Mouse (Mus musculus): Measurements from ENCODE around the gene Arl4a. TPM values are rescaled to one million over a fixed set of nuclear protein-coding genes. Genes with fewer than 3 reads are reported as not detected.

The Arl4a gene
- total RNA-seq (2014; rRNA removed) (108 and 111 TPM in 2 replicates), polyA plus RNA-seq (2015; fragmentation: Nextera tagmentation; extraction: Ambion mirVana) (125 and 128 TPM in 2 replicates)

- Histone ChIP-seq H3K27ac (ENCODE audit: low read depth, low read length) (peak within 1 kb of the TSS; percentile 96), H3K36me3 (ENCODE audit: insufficient read depth) (no peaks in the 10 kb centered on the region), H3K27me3 (ENCODE audit: insufficient read depth, low read length) (no peaks in the 10 kb centered on the region), H3K9ac (peak within 1 kb of the TSS; percentile 98), H3K4me3 (ENCODE audit: low read depth, low read length) (peak within 1 kb of the TSS; percentile 99), H3K4me1 (ENCODE audit: insufficient read depth) (peaks cover 14% of the 10 kb centered on the region; the same call in 1 of the 2 replicates), H3K9me3 (ENCODE audit: low read length) (no peaks in the 10 kb centered on the region), H3K4me2 (ENCODE audit: low read depth) (peak within 1 kb of the TSS; percentile 76)
- TF ChIP-seq CTCF (IDR thresholded peaks at IDR 0.05; ENCODE audit: low read depth), result no peak
- WGBS, result 2% methylated on average over 68 of the region's 68 CpGs
- DNase-seq (peak; percentile 92), ATAC-seq (peak; percentile 91)
Measured at GRCm38 (mm10) chr12:40037876-40038463, at the start of gene Arl4a. Arl4a (minus strand) TSS chr12:40038025.

GRCm38 (mm10) chr12:40085731-40086322 lies 48.0 kb upstream of the Arl4a start:
- DNase-seq (peak; percentile 34), ATAC-seq (peak; percentile 55; the same call in 1 of the 2 replicates)
- no peaks in the 10 kb centered on the region for H3K36me3 ChIP-seq (ENCODE audit: insufficient read depth)
- no peak for TF ChIP-seq CTCF (IDR thresholded peaks at IDR 0.05; ENCODE audit: low read depth)
- 38% methylated on average over 5 of the region's 5 CpGs for WGBS
- no peaks in the 10 kb centered on the region for H3K9me3 ChIP-seq (ENCODE audit: low read length)
- no peaks in the 10 kb centered on the region for H3K27me3 ChIP-seq (ENCODE audit: insufficient read depth, low read length)
- H3K4me2 ChIP-seq (ENCODE audit: low read depth), result no peak overlapping the region
- H3K4me1 ChIP-seq (ENCODE audit: insufficient read depth), result no peaks in the 10 kb centered on the region
- no peak overlapping the region for H3K9ac ChIP-seq
- no peak overlapping the region for H3K27ac ChIP-seq (ENCODE audit: low read depth, low read length)
- no peak overlapping the region for H3K4me3 ChIP-seq (ENCODE audit: low read depth, low read length)

- H3K4me2 ChIP-seq (ENCODE audit: low read depth), result no peak overlapping the region
- peak; percentile 69 for TF ChIP-seq CTCF (IDR thresholded peaks at IDR 0.05; ENCODE audit: low read depth)
- ATAC-seq (0 out of 2 replicates have a peak, but pooled peaks have one; percentile 36), DNase-seq (peak; percentile 43)
- no peaks in the 10 kb centered on the region for H3K36me3 ChIP-seq (ENCODE audit: insufficient read depth)
- no peak overlapping the region for H3K27ac ChIP-seq (ENCODE audit: low read depth, low read length)
- no peaks in the 10 kb centered on the region for H3K27me3 ChIP-seq (ENCODE audit: insufficient read depth, low read length)
- 44% methylated on average over 6 of the region's 6 CpGs for WGBS
- no peaks in the 10 kb centered on the region for H3K9me3 ChIP-seq (ENCODE audit: low read length)
- no peak overlapping the region for H3K4me3 ChIP-seq (ENCODE audit: low read depth, low read length)
- no peaks in the 10 kb centered on the region for H3K4me1 ChIP-seq (ENCODE audit: insufficient read depth)
- no peak overlapping the region for H3K9ac ChIP-seq
Measured at GRCm38 (mm10) chr12:40082453-40083238, 44.8 kb upstream of the Arl4a start.

- no peak for DNase-seq
- Histone ChIP-seq H3K27me3 (ENCODE audit: insufficient read depth, low read length) (no peaks in the 10 kb centered on the region), H3K27ac (ENCODE audit: low read depth, low read length) (no peak overlapping the region), H3K36me3 (ENCODE audit: insufficient read depth) (no peaks in the 10 kb centered on the region), H3K9me3 (ENCODE audit: low read length) (no peaks in the 10 kb centered on the region), H3K4me3 (ENCODE audit: low read depth, low read length) (no peak overlapping the region), H3K4me1 (ENCODE audit: insufficient read depth) (no peaks in the 10 kb centered on the region), H3K4me2 (ENCODE audit: low read depth) (no peak overlapping the region), H3K9ac (no peak overlapping the region)
- WGBS, result 78% methylated on average over 5 of the region's 5 CpGs
- TF ChIP-seq CTCF (IDR thresholded peaks at IDR 0.05; ENCODE audit: low read depth), result no peak
- no peak for ATAC-seq
Measured at GRCm38 (mm10) chr12:40082048-40082447, 44.2 kb upstream of the Arl4a start.

- Histone ChIP-seq H3K4me1 (ENCODE audit: insufficient read depth) (no peaks in the 10 kb centered on the region), H3K4me3 (ENCODE audit: low read depth, low read length) (no peak overlapping the region), H3K36me3 (ENCODE audit: insufficient read depth) (no peaks in the 10 kb centered on the region), H3K9ac (no peak overlapping the region), H3K4me2 (ENCODE audit: low read depth) (no peak overlapping the region), H3K27me3 (ENCODE audit: insufficient read depth, low read length) (no peaks in the 10 kb centered on the region), H3K9me3 (ENCODE audit: low read length) (no peaks in the 10 kb centered on the region), H3K27ac (ENCODE audit: low read depth, low read length) (no peak overlapping the region)
- peak; percentile 51 for TF ChIP-seq CTCF (IDR thresholded peaks at IDR 0.05; ENCODE audit: low read depth)
- ATAC-seq (peak; percentile 14; the same call in 1 of the 2 replicates), DNase-seq (peak; percentile 29)
- 57% methylated on average over 5 of the region's 5 CpGs for WGBS
Measured at GRCm38 (mm10) chr12:40073660-40074059, 35.8 kb upstream of the Arl4a start.

- no peaks in the 10 kb centered on the region for H3K27me3 ChIP-seq (ENCODE audit: insufficient read depth, low read length)
- DNase-seq (no peak), ATAC-seq (no peak)
- no peaks in the 10 kb centered on the region for H3K9me3 ChIP-seq (ENCODE audit: low read length)
- H3K4me2 ChIP-seq (ENCODE audit: low read depth), result no peak overlapping the region
- 64% methylated on average over 1 of the region's 1 CpGs for WGBS
- no peak for TF ChIP-seq CTCF (IDR thresholded peaks at IDR 0.05; ENCODE audit: low read depth)
- H3K36me3 ChIP-seq (ENCODE audit: insufficient read depth), result no peaks in the 10 kb centered on the region
- no peaks in the 10 kb centered on the region for H3K4me1 ChIP-seq (ENCODE audit: insufficient read depth)
- no peak overlapping the region for H3K27ac ChIP-seq (ENCODE audit: low read depth, low read length)
- no peak overlapping the region for H3K9ac ChIP-seq
- H3K4me3 ChIP-seq (ENCODE audit: low read depth, low read length), result no peak overlapping the region
Measured at GRCm38 (mm10) chr12:40047024-40047423, 9.2 kb upstream of the Arl4a start.
